Mouse (Mus musculus) lung, postnatal 0 days (tissue): ENCODE data around the gene Chrna1.

Experiments
- CTCF ChIP-seq: IDR thresholded peaks from 2 replicates; pipeline ENCODE4 v1.5.1; 2016; ENCODE audit warnings: antibody characterized with exemption, mild to moderate bottlenecking
- EP300 ChIP-seq: IDR thresholded peaks from 2 replicates; pipeline ENCODE4 v1.6.1; 2016; ENCODE audit warnings: antibody characterized with exemption, mild to moderate bottlenecking, control low read depth

DNA sequence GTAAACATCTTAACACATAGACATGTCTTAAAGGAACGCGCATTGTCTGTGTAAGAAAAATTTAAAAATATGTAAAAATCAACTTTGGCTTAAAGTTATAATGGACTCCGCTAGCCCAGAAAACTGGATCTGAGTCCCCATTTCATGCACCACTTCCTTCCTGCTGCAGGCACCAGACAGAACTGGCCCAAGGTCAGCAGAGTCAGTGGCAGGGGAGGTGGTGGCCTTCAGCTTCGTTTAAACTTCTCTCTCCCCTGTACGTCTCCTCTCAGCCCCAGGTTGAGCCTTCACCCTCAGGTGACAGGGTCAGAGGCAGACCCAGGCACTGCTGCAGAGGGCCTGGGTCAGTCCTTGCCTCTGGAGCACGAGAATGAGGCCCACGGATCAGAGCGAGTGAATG lies 57.2 kb downstream of the Chrna1 start:
- TF ChIP-seq CTCF (no peak), EP300 (no peak)
